Mouse (Mus musculus) heart, embryonic 11.5 days (tissue): ENCODE results near the gene Fbxl7. TPM values are rescaled to one million over a fixed set of nuclear protein-coding genes. Genes with fewer than 3 reads are reported as not detected.

ENCODE experiments used
- ATAC-seq: fragments of 200-750 bp; cut with Nextera tagmentation; replicated peaks from 2 replicates; pipeline ENCODE4 v1.8.0; 2017; ENCODE audit warnings: moderate library complexity; ENCODE audit not compliant: insufficient number of reproducible peaks, low FRiP score, low TSS enrichment
- H3K27ac ChIP-seq: fragments of 300-500 bp; sonication (generic); 2 replicates; pipeline ENCODE4 v1.5.1; 2014; ENCODE audit warnings: mild to moderate bottlenecking, low read depth, low read length
- H3K27me3 ChIP-seq: fragments of 300-500 bp; sonication (generic); 2 replicates; pipeline ENCODE4 v1.6.1; 2014; ENCODE audit warnings: mild to moderate bottlenecking, low read length, mixed read lengths; ENCODE audit not compliant: control insufficient read depth, insufficient read depth
- H3K36me3 ChIP-seq: fragments of 300-500 bp; sonication (generic); 2 replicates; pipeline ENCODE4 v1.6.1; 2014; ENCODE audit warnings: mild to moderate bottlenecking, low read length, moderate library complexity, mixed read lengths; ENCODE audit not compliant: control insufficient read depth, insufficient read depth
- H3K4me1 ChIP-seq: fragments of 300-500 bp; sonication (generic); 2 replicates; pipeline ENCODE4 v1.6.1; 2014; ENCODE audit warnings: low read length; ENCODE audit not compliant: control insufficient read depth, insufficient read depth
- H3K4me2 ChIP-seq: fragments of 300-500 bp; sonication (generic); 2 replicates; pipeline ENCODE4 v1.6.1; 2014; ENCODE audit warnings: mild to moderate bottlenecking, moderate library complexity
- H3K4me3 ChIP-seq: fragments of 300-500 bp; sonication (generic); 2 replicates; pipeline ENCODE4 v1.5.1; 2014; ENCODE audit warnings: low read depth, low read length
- H3K9ac ChIP-seq: fragments of 300-500 bp; sonication (generic); 2 replicates; pipeline ENCODE4 v1.6.1; 2014; ENCODE audit warnings: mild to moderate bottlenecking, low read depth, low read length, moderate library complexity
- H3K9me3 ChIP-seq: fragments of 300-500 bp; sonication (generic); replicated peaks from 2 replicates; pipeline ENCODE4 v1.6.1; 2016; ENCODE audit warnings: low read length; ENCODE audit not compliant: control insufficient read depth
- WGBS: fragments of 180-500 bp; shearing (Covaris S2); extraction: QIAGEN DNeasy Blood & Tissue Kit; methylation state at CpG from one replicate; pipeline ENCODE4 v1.1.7; 2014; ENCODE audit not compliant: insufficient replicate concordance; 5-methylcytosine and 5-hydroxymethylcytosine counted together
- polyA plus RNA-seq: library from polyadenylated mRNA; unstranded; fragments of >200 nt; fragmentation: Nextera tagmentation; extraction: Ambion mirVana; gene quantifications from 2 replicates; pipeline ENCODE4 v1.2.1, GENCODE M21; 2014

The Fbxl7 gene
- polyA plus RNA-seq, 1 experiment from 2014 or later, result 13.4 TPM

- Histone ChIP-seq H3K27me3 (no peaks in the 10 kb centered on the region), H3K9me3 (no peaks in the 10 kb centered on the region), H3K27ac (no peak overlapping the region), H3K4me2 (no peak overlapping the region), H3K4me3 (no peak overlapping the region), H3K9ac (no peak overlapping the region), H3K4me1 (no peaks in the 10 kb centered on the region), H3K36me3 (no peaks in the 10 kb centered on the region)
- WGBS, result 83% methylated on average over 4 of the region's 4 CpGs
- ATAC-seq, result no peak
These were observed 252.8 kb downstream of the Fbxl7 start for GRCm38 (mm10) chr15:26642563-26642962.

- WGBS, result 58% methylated on average over 7 of the region's 7 CpGs
- H3K9ac ChIP-seq, result no peak overlapping the region
These were observed 255.7 kb downstream of the Fbxl7 start for GRCm38 (mm10) chr15:26639726-26640125.

GRCm38 (mm10) chr15:26635591-26635990, 259.8 kb downstream of the Fbxl7 start:
- Histone ChIP-seq H3K36me3 (no peaks in the 10 kb centered on the region), H3K9me3 (no peaks in the 10 kb centered on the region), H3K9ac (no peak overlapping the region), H3K27ac (no peak overlapping the region), H3K4me2 (no peak overlapping the region), H3K27me3 (no peaks in the 10 kb centered on the region), H3K4me1 (no peaks in the 10 kb centered on the region), H3K4me3 (no peak overlapping the region)
- WGBS, result 87% methylated on average over 5 of the region's 5 CpGs
- ATAC-seq, result no peak

More at GRCm38 (mm10) chr15:26639726-26640125, 255.7 kb downstream of the Fbxl7 start:
- no peak for ATAC-seq
- Histone ChIP-seq H3K4me2 (no peak overlapping the region), H3K4me3 (no peak overlapping the region), H3K9me3 (no peaks in the 10 kb centered on the region), H3K4me1 (no peaks in the 10 kb centered on the region), H3K36me3 (no peaks in the 10 kb centered on the region), H3K27ac (no peak overlapping the region), H3K27me3 (no peaks in the 10 kb centered on the region)

- Histone ChIP-seq H3K27ac (no peak overlapping the region), H3K4me1 (no peaks in the 10 kb centered on the region), H3K27me3 (no peaks in the 10 kb centered on the region), H3K9ac (no peak overlapping the region), H3K4me3 (no peak overlapping the region), H3K36me3 (no peaks in the 10 kb centered on the region), H3K9me3 (no peaks in the 10 kb centered on the region), H3K4me2 (no peak overlapping the region)
- ATAC-seq, result no peak
- 81% methylated on average over 2 of the region's 2 CpGs for WGBS
These were observed 267.2 kb downstream of the Fbxl7 start for GRCm38 (mm10) chr15:26628181-26628580.

GRCm38 (mm10) chr15:26623242-26623641, 272.1 kb downstream of the Fbxl7 start:
- 92% methylated on average over 17 of the region's 17 CpGs for WGBS
- ATAC-seq, result no peak

DNA sequence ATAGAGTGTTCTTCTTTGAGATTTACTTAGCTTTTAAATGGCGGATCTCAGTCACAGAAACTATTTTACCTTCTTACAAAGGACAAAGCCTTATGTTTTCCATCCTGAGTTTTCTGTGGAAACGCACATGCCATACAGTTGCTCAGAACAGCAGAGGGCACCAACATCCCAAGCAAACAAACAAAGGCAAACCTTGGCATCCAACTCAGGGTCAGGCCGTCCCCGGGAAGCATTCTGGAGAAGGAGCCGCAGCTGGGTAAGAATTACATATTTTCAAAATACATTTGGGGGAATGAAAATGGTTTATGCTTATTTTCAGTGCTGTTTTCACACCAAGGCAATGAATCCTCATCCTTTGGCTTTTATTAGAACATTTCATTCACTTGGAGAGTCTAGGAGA, 275.1 kb downstream of the Fbxl7 start:
- no peak overlapping the region for H3K4me3 ChIP-seq
- H3K27ac ChIP-seq, result no peak overlapping the region
- ATAC-seq, result no peak
- no peak overlapping the region for H3K9ac ChIP-seq
- no peaks in the 10 kb centered on the region for H3K4me1 ChIP-seq
- no peaks in the 10 kb centered on the region for H3K9me3 ChIP-seq
- WGBS, result 58% methylated on average over 5 of the region's 5 CpGs
- H3K27me3 ChIP-seq, result no peaks in the 10 kb centered on the region
- no peak overlapping the region for H3K4me2 ChIP-seq
- H3K36me3 ChIP-seq, result no peaks in the 10 kb centered on the region

More at GRCm38 (mm10) chr15:26623242-26623641, 272.1 kb downstream of the Fbxl7 start:
- no peak overlapping the region for H3K27ac ChIP-seq
- H3K36me3 ChIP-seq, result no peaks in the 10 kb centered on the region
- H3K9me3 ChIP-seq, result no peaks in the 10 kb centered on the region
- H3K4me3 ChIP-seq, result no peak overlapping the region
- no peak overlapping the region for H3K9ac ChIP-seq
- H3K27me3 ChIP-seq, result no peaks in the 10 kb centered on the region
- no peaks in the 10 kb centered on the region for H3K4me1 ChIP-seq
- H3K4me2 ChIP-seq, result no peak overlapping the region

- Histone ChIP-seq H3K36me3 (no peaks in the 10 kb centered on the region), H3K9me3 (no peaks in the 10 kb centered on the region), H3K27me3 (no peaks in the 10 kb centered on the region), H3K4me1 (no peaks in the 10 kb centered on the region), H3K4me3 (no peak overlapping the region), H3K27ac (no peak overlapping the region), H3K9ac (no peak overlapping the region), H3K4me2 (no peak overlapping the region)
- WGBS, result 58% methylated on average over 7 of the region's 7 CpGs
- no peak for ATAC-seq
These were observed 276.2 kb downstream of the Fbxl7 start for GRCm38 (mm10) chr15:26619221-26619620.

DNA sequence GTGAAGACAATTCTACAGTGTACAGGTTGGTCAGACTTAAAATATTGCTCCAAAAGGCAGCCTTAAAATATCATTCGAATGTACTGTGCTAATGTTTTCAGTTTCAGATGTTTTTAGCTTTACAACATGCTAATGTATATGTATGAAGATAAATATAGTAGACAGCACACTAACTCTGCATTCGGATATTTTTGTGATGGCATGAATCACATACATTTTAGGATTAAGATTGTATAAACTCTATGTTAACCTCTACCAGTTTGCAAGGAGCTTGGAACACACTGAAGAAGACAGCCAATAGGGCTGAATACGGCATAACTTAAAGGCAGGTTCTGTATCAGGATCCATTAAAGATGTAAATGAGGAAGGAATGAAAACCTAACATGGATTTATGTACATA, 299.1 kb downstream of the Fbxl7 start:
- no peaks in the 10 kb centered on the region for H3K27me3 ChIP-seq
- H3K9ac ChIP-seq, result no peak overlapping the region
- H3K27ac ChIP-seq, result no peak overlapping the region
- no peaks in the 10 kb centered on the region for H3K9me3 ChIP-seq
- ATAC-seq, result no peak
- H3K4me2 ChIP-seq, result no peak overlapping the region
- no peaks in the 10 kb centered on the region for H3K4me1 ChIP-seq
- no peak overlapping the region for H3K4me3 ChIP-seq
- 79% methylated on average over 3 of the region's 3 CpGs for WGBS
- H3K36me3 ChIP-seq, result no peaks in the 10 kb centered on the region

DNA sequence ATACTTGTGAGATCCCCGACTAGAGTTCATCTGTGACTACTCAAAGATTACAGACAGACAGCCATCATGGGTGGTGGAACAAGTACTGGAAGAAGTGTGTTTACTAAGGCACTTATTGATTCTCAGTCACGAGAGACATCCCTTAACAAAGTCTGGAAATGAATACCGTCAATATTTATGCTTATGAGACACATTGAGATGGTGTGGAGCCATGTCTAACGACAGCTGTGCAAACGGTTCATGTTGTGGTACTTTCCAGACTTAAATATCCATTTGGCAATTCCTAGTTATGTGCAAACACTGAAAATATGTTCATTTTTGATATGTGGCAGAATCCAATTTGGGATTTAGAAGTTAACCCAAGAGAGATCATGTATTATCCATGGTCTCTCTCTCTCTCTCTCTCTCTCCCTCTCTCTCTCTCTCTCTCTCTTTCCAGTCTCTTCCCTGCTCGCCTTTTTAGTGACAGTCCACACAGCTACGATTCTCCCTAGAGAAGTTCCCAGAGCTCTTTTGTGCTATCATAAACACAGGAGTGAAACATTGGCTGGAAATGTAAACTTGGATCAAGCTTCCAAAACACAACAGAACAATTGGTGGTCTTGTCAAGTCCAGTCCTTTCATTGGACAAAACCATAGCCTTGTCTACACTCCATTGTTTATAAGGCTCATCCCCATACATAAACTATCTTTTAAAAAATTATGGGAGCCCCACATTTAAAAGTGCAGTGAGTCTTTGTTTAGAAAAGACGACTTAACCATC, 315.3 kb downstream of the Fbxl7 start:
- Histone ChIP-seq H3K36me3 (no peaks in the 10 kb centered on the region), H3K4me3 (no peak overlapping the region), H3K9me3 (no peaks in the 10 kb centered on the region), H3K9ac (no peak overlapping the region), H3K4me1 (no peaks in the 10 kb centered on the region), H3K4me2 (no peak overlapping the region), H3K27me3 (no peaks in the 10 kb centered on the region), H3K27ac (no peak overlapping the region)
- no peak for ATAC-seq
- 70% methylated on average over 8 of the region's 8 CpGs for WGBS
